Mouse (Mus musculus) embryonic fibroblast, embryonic 13.5 days (primary cell): ENCODE data around the gene Ank2. TPM values are rescaled to one million over a fixed set of nuclear protein-coding genes. Genes with fewer than 3 reads are reported as not detected.

ENCODE experiments used
- H3K27ac ChIP-seq: 2 replicates; pipeline ENCODE4 v1.5.1; 2012; ENCODE audit warnings: low read length, control low read depth, inconsistent platforms; ENCODE audit not compliant: insufficient read depth
- H3K4me1 ChIP-seq: 2 replicates; pipeline ENCODE4 v1.6.1; 2011; ENCODE audit warnings: low read length; ENCODE audit not compliant: control insufficient read depth, insufficient read depth
- H3K4me3 ChIP-seq: 2 replicates; pipeline ENCODE4 v1.5.1; 2011; ENCODE audit warnings: mild to moderate bottlenecking, control low read depth, low read length; ENCODE audit not compliant: insufficient read depth
- CTCF ChIP-seq: IDR thresholded peaks from 2 replicates; pipeline ENCODE4 v1.5.1; 2011; ENCODE audit warnings: mild to moderate bottlenecking, control low read depth, low read length, moderate library complexity, borderline replicate concordance; ENCODE audit not compliant: insufficient read depth
- POLR2A ChIP-seq: IDR thresholded peaks from 2 replicates; pipeline ENCODE4 v1.6.1; 2011; ENCODE audit warnings: low read depth, mild to moderate bottlenecking, control low read depth, low read length, moderate library complexity
- polyA plus RNA-seq: library from polyadenylated mRNA; stranded (reverse); fragments of >200 nt; gene quantifications from 2 replicates; pipeline ENCODE4 v1.2.4, GENCODE M21; 2011; ENCODE audit warnings: low read depth; ENCODE audit not compliant: missing spikeins, insufficient read length

Gene Ank2
- polyA plus RNA-seq = 39.5 and 53.8 TPM in 2 replicates

DNA sequence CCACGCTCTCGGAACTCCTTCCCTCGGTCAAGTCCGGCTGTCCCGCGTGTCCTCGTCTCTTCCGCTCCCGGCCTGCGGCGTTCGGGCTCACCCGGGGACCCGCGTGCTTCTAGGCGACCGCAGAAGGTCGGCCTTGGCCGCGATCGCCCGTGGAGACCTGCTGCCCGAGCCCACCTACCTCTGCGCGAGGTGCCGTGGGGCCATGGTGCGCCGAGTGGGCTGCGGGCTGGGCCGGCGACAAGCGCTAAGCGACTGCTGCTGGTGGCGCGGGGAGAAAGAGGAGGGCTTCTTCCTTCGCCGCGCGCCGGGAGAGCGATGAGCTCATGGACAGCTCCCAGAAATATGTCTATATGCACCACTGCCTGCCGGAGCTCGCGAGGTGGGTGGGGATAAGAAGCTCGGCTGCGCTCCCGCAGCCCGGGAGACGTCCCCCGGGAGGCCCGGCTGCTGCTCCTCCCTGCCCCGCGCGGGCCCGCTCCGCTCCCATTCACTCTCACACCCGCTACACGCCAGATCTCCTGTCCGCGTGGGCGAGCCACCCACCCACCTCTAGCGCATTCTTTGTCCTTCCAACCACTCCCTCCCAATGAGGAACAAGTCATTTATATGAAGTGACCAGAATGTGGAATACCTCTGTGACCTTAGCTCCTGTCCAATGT, at the start of gene Ank2:
Ank2 (minus strand) TSS at position 609 of the 659 bp plus-strand sequence.
- H3K27ac ChIP-seq = no peak within 1 kb of the TSS
- no peak for TF ChIP-seq POLR2A
- TF ChIP-seq CTCF = no peak
- H3K4me3 ChIP-seq = peak within 1 kb of the TSS; percentile 37
- H3K4me1 ChIP-seq = no peaks in the 10 kb centered on the region; the same call in 1 of the 2 replicates

GRCm38 (mm10) chr3:127547882-127548281, 48.7 kb upstream of the Ank2 start:
- TF ChIP-seq POLR2A (no peak), CTCF (no peak)
- H3K27ac ChIP-seq = no peak overlapping the region
- H3K4me3 ChIP-seq = no peak overlapping the region
- no peaks in the 10 kb centered on the region for H3K4me1 ChIP-seq

DNA sequence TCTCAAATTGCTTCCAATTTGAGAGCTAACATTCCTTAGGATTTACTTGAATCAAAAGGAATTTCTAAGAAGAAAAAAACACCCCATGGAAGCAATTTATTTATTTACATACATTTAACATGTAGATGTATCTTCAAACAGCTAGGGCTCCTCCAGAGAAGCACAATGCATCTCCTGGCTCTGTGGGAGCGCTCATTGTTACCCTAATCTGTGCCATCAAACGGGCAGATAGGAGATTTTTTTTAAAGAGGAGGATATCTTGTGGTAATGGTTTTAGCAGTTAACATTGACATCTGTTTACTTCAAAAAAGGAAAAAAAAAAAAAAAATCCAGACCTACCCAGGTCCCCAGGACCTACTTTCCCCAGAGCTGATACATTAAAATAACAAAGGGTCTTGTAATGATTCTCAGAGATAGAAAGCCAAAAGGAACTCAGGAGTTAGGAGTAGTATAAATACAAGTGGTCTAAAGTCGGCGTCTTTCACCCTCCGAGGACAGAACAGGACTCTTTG, 45.5 kb upstream of the Ank2 start:
- Histone ChIP-seq H3K27ac (no peak overlapping the region), H3K4me1 (no peaks in the 10 kb centered on the region), H3K4me3 (no peak overlapping the region)
- TF ChIP-seq POLR2A (no peak), CTCF (no peak)

- no peak overlapping the region for H3K4me3 ChIP-seq
- no peaks in the 10 kb centered on the region for H3K4me1 ChIP-seq
- TF ChIP-seq CTCF (no peak), POLR2A (no peak)
- H3K27ac ChIP-seq = no peak overlapping the region
These were observed 44.8 kb upstream of the Ank2 start for GRCm38 (mm10) chr3:127543976-127544375.

DNA sequence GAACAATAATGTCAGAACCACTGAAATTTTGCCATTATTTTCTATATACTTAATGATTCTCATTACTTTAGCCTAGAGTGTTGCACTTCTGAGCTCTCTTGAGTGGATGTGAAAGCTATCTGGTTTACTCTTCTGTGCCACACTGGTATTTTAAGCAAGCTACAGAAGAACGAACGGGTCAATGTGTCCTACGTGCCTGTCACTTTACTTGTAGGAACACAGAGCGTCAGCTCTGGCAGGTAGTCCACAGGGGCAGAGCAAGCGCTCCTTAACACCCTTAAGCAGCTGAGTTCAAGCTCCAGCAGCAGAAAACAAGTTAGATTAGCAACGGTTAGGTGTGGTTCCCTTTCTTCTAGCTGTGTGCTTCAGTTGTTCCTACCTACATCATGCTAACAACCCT, 40.0 kb upstream of the Ank2 start:
- H3K27ac ChIP-seq = no peak overlapping the region
- no peak overlapping the region for H3K4me3 ChIP-seq
- H3K4me1 ChIP-seq = no peaks in the 10 kb centered on the region
- no peak for TF ChIP-seq CTCF
- no peak for TF ChIP-seq POLR2A

DNA sequence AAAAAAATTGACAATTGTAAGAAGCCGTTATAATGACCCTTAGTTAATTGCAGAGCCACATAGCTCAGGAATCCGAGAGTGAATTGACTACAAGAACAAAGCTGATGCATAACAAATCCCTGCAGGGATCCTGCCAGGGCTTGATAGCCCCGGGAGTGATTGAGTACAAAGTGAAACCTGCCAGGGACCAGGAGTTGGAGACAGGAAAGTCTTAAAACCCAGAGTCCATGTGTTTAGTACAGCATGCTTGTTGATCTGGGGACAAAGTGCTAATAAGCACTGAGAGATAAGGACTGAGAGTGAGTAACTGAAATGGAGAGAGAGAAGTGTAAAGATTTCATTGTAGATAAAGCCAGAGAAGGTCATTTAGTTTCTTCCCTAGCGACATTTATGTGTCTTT, 31.1 kb upstream of the Ank2 start:
- TF ChIP-seq CTCF = no peak
- no peak for TF ChIP-seq POLR2A
- H3K4me1 ChIP-seq = no peaks in the 10 kb centered on the region
- no peak overlapping the region for H3K4me3 ChIP-seq
- H3K27ac ChIP-seq = no peak overlapping the region

DNA sequence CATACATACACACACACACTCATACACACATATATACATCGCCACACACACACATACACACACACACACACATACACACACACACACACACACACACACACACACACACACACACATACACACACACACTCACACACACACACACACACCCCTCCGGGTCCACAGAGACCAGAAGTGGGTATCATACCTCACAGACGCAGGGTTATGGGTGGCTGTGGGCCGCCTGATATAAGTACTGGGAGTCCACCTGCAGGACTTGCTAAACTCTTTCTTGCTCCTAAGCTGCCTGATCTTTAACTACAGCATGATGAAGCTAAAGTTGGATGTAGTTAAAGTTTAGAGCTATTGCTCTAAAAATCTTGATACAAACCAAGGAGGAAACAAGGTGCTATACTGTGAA, 30.7 kb upstream of the Ank2 start:
- TF ChIP-seq CTCF (no peak), POLR2A (no peak)
- Histone ChIP-seq H3K4me3 (no peak overlapping the region), H3K27ac (no peak overlapping the region)

GRCm38 (mm10) chr3:127529210-127529609, 30.1 kb upstream of the Ank2 start:
- Histone ChIP-seq H3K4me3 (no peak overlapping the region), H3K4me1 (no peaks in the 10 kb centered on the region), H3K27ac (no peak overlapping the region)
- TF ChIP-seq CTCF (no peak), POLR2A (no peak)

More for the DNA sequence above, 30.7 kb upstream of the Ank2 start:
- H3K4me1 ChIP-seq = no peaks in the 10 kb centered on the region

GRCm38 (mm10) chr3:127527465-127528034, 28.4 kb upstream of the Ank2 start:
- Histone ChIP-seq H3K4me3 (no peak overlapping the region), H3K27ac (no peak overlapping the region), H3K4me1 (no peaks in the 10 kb centered on the region)
- TF ChIP-seq POLR2A = no peak
- no peak for TF ChIP-seq CTCF

DNA sequence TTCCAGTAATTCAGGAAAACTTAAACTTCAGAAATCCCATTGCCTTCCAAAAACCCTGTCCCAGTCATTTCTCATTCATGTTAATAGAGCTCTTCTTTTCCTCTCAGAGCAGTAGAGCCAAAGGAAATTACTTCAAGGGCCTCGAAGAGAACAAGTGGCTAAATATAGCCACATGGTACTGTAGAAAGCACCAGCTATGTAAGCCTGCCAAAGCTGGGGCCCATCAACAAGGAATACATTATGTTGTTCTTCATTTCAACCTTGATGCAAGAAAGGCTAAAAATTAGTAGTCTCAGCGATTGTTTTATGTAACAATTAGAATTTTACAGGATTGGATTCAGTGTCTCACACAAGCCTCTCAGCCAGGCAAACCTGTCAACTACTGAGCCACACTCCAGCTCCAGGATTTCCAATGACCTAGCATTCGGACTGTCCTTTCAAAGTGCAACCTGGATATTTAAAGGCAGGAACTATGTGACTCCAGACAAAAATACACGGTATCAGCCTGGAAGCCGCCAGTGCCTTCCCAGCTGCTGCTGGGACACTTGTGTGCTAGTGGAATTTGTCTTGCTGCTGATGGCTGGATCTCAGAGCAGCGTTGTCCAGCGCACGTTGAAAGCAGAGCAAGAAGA, 26.2 kb upstream of the Ank2 start:
- Histone ChIP-seq H3K27ac (no peak overlapping the region), H3K4me3 (no peak overlapping the region), H3K4me1 (no peaks in the 10 kb centered on the region)
- TF ChIP-seq POLR2A (no peak), CTCF (no peak)

DNA sequence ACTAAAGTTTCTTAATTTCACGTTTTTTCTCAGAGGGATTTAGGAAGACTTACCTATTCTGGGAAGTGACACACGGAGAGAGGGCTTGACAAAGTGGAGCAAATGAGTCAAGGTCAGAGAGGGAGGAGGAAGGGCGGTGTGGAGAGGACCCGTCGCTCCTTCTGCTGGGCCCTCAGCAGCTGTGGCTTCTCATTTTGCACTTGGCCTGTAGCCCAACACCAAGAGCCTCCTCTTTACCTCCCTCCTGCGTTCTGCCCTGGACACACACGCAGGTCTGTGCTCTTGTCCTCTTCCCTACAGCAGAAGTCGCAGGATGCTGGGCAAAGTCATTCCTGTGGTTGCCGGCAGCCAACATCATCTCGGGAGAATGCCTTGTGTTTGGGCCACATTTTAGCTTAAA, 22.0 kb upstream of the Ank2 start:
- TF ChIP-seq POLR2A (no peak), CTCF (no peak)
- H3K4me1 ChIP-seq = no peaks in the 10 kb centered on the region
- H3K4me3 ChIP-seq = no peak overlapping the region
- no peak overlapping the region for H3K27ac ChIP-seq
